Mouse (Mus musculus): ENCODE measurements around the gene Prdx4. TPM values are rescaled to one million over a fixed set of nuclear protein-coding genes. Genes with fewer than 3 reads are reported as not detected.
"Not testable (repeated sequence)": the region's sequence is repeated elsewhere in the genome, so short reads cannot be mapped to it uniquely, and the experiment has no call there.

The Prdx4 gene
- polyA plus RNA-seq (2014; fragmentation: Nextera tagmentation; extraction: Ambion mirVana) = 229 and 239 TPM in 2 replicates

GRCm38 (mm10) chrX:155340654-155341053, at the start of gene Prdx4:
Gene Prdx4, minus strand, starts transcription at chrX:155340754.
- ATAC-seq (replicated peaks; ENCODE audit: low FRiP score) = no peak
- Histone ChIP-seq H3K4me1 (replicated peaks; ENCODE audit: control insufficient read depth, insufficient read depth, low read length) (no peaks in the 10 kb centered on the region), H3K4me3 (ENCODE audit: low read depth, low read length) (no peak within 1 kb of the TSS), H3K9ac (ENCODE audit: low read length) (no peak within 1 kb of the TSS), H3K27me3 (ENCODE audit: control insufficient read depth, insufficient read depth, low read length) (no peaks in the 10 kb centered on the region), H3K27ac (ENCODE audit: low read depth, low read length) (no peak within 1 kb of the TSS), H3K4me2 (ENCODE audit: low read depth, low read length, severe bottlenecking) (no peak within 1 kb of the TSS), H3K9me3 (ENCODE audit: control insufficient read depth, low read length) (no peaks in the 10 kb centered on the region), H3K36me3 (ENCODE audit: control insufficient read depth, insufficient read depth, low read length) (no peaks in the 10 kb centered on the region)
- no peak for DNase-seq (ENCODE audit: low spot score)

- 22% methylated on average over 2 of the region's 2 CpGs for WGBS
- no peak overlapping the region for H3K27ac ChIP-seq (ENCODE audit: low read depth, low read length)
- no peak for ATAC-seq (replicated peaks; ENCODE audit: low FRiP score)
Measured at GRCm38 (mm10) chrX:155376538-155376937, 36.0 kb upstream of the Prdx4 start.

GRCm38 (mm10) chrX:155375458-155375857, 34.9 kb upstream of the Prdx4 start:
- Histone ChIP-seq H3K9ac (ENCODE audit: low read length) (no peak overlapping the region), H3K9me3 (ENCODE audit: control insufficient read depth, low read length) (no peaks in the 10 kb centered on the region), H3K4me2 (ENCODE audit: low read depth, low read length, severe bottlenecking) (no peak overlapping the region), H3K36me3 (ENCODE audit: control insufficient read depth, insufficient read depth, low read length) (no peaks in the 10 kb centered on the region), H3K4me3 (ENCODE audit: low read depth, low read length) (no peak overlapping the region), H3K4me1 (replicated peaks; ENCODE audit: control insufficient read depth, insufficient read depth, low read length) (no peaks in the 10 kb centered on the region), H3K27me3 (ENCODE audit: control insufficient read depth, insufficient read depth, low read length) (no peaks in the 10 kb centered on the region), H3K27ac (ENCODE audit: low read depth, low read length) (no peak overlapping the region)
- DNase-seq (ENCODE audit: low spot score) (no peak), ATAC-seq (replicated peaks; ENCODE audit: low FRiP score) (no peak)
- WGBS = 43% methylated on average over 1 of the region's 1 CpGs

More at GRCm38 (mm10) chrX:155376538-155376937, 36.0 kb upstream of the Prdx4 start:
- no peaks in the 10 kb centered on the region for H3K27me3 ChIP-seq (ENCODE audit: control insufficient read depth, insufficient read depth, low read length)
- H3K9me3 ChIP-seq (ENCODE audit: control insufficient read depth, low read length) = no peaks in the 10 kb centered on the region
- no peak overlapping the region for H3K4me3 ChIP-seq (ENCODE audit: low read depth, low read length)
- H3K4me2 ChIP-seq (ENCODE audit: low read depth, low read length, severe bottlenecking) = no peak overlapping the region
- H3K9ac ChIP-seq (ENCODE audit: low read length) = no peak overlapping the region
- DNase-seq (ENCODE audit: low spot score) = peak; percentile 56
- no peaks in the 10 kb centered on the region for H3K36me3 ChIP-seq (ENCODE audit: control insufficient read depth, insufficient read depth, low read length)
- no peaks in the 10 kb centered on the region for H3K4me1 ChIP-seq (replicated peaks; ENCODE audit: control insufficient read depth, insufficient read depth, low read length)

GRCm38 (mm10) chrX:155370110-155370509, 29.6 kb upstream of the Prdx4 start:
- H3K4me3 ChIP-seq (ENCODE audit: low read depth, low read length); H3K4me1 ChIP-seq (replicated peaks; ENCODE audit: control insufficient read depth, insufficient read depth, low read length); H3K27me3 ChIP-seq (ENCODE audit: control insufficient read depth, insufficient read depth, low read length); H3K4me2 ChIP-seq (ENCODE audit: low read depth, low read length, severe bottlenecking); DNase-seq (ENCODE audit: low spot score); H3K36me3 ChIP-seq (ENCODE audit: control insufficient read depth, insufficient read depth, low read length); H3K27ac ChIP-seq (ENCODE audit: low read depth, low read length); H3K9ac ChIP-seq (ENCODE audit: low read length); H3K9me3 ChIP-seq (ENCODE audit: control insufficient read depth, low read length); ATAC-seq (replicated peaks; ENCODE audit: low FRiP score): not testable (repeated sequence)
- 51% methylated on average over 3 of the region's 3 CpGs for WGBS

- Histone ChIP-seq H3K27me3 (ENCODE audit: control insufficient read depth, insufficient read depth, low read length) (no peaks in the 10 kb centered on the region), H3K4me1 (replicated peaks; ENCODE audit: control insufficient read depth, insufficient read depth, low read length) (no peaks in the 10 kb centered on the region), H3K9ac (ENCODE audit: low read length) (no peak overlapping the region), H3K4me3 (ENCODE audit: low read depth, low read length) (no peak overlapping the region), H3K27ac (ENCODE audit: low read depth, low read length) (no peak overlapping the region), H3K4me2 (ENCODE audit: low read depth, low read length, severe bottlenecking) (no peak overlapping the region), H3K36me3 (ENCODE audit: control insufficient read depth, insufficient read depth, low read length) (no peaks in the 10 kb centered on the region), H3K9me3 (ENCODE audit: control insufficient read depth, low read length) (no peaks in the 10 kb centered on the region)
- ATAC-seq (replicated peaks; ENCODE audit: low FRiP score) = no peak
- no peak for DNase-seq (ENCODE audit: low spot score)
- 63% methylated on average over 2 of the region's 2 CpGs for WGBS
Measured at GRCm38 (mm10) chrX:155365095-155365494, 24.5 kb upstream of the Prdx4 start.

GRCm38 (mm10) chrX:155346249-155346648, 5.7 kb upstream of the Prdx4 start:
- Histone ChIP-seq H3K4me3 (ENCODE audit: low read depth, low read length) (no peak overlapping the region), H3K27me3 (ENCODE audit: control insufficient read depth, insufficient read depth, low read length) (no peaks in the 10 kb centered on the region), H3K27ac (ENCODE audit: low read depth, low read length) (no peak overlapping the region), H3K36me3 (ENCODE audit: control insufficient read depth, insufficient read depth, low read length) (no peaks in the 10 kb centered on the region), H3K9ac (ENCODE audit: low read length) (no peak overlapping the region), H3K4me2 (ENCODE audit: low read depth, low read length, severe bottlenecking) (no peak overlapping the region), H3K9me3 (ENCODE audit: control insufficient read depth, low read length) (no peaks in the 10 kb centered on the region), H3K4me1 (replicated peaks; ENCODE audit: control insufficient read depth, insufficient read depth, low read length) (no peaks in the 10 kb centered on the region)
- ATAC-seq (replicated peaks; ENCODE audit: low FRiP score) (no peak), DNase-seq (ENCODE audit: low spot score) (no peak)
- 90% methylated on average over 2 of the region's 2 CpGs for WGBS

- Histone ChIP-seq H3K9ac (ENCODE audit: low read length) (peak overlapping the region; percentile 70), H3K4me2 (ENCODE audit: low read depth, low read length, severe bottlenecking) (peak overlapping the region; percentile 39), H3K27me3 (ENCODE audit: control insufficient read depth, insufficient read depth, low read length) (no peaks in the 10 kb centered on the region), H3K36me3 (ENCODE audit: control insufficient read depth, insufficient read depth, low read length) (no peaks in the 10 kb centered on the region), H3K4me1 (replicated peaks; ENCODE audit: control insufficient read depth, insufficient read depth, low read length) (no peaks in the 10 kb centered on the region), H3K9me3 (ENCODE audit: control insufficient read depth, low read length) (no peaks in the 10 kb centered on the region), H3K27ac (ENCODE audit: low read depth, low read length) (peak overlapping the region; percentile 62; the same call in 1 of the 2 replicates), H3K4me3 (ENCODE audit: low read depth, low read length) (peak overlapping the region; percentile 47)
- 19% methylated on average over 48 of the region's 49 CpGs for WGBS
- DNase-seq (ENCODE audit: low spot score) (peak; percentile 90), ATAC-seq (replicated peaks; ENCODE audit: low FRiP score) (peak; percentile 98)
Measured at GRCm38 (mm10) chrX:155337905-155338721, 2.4 kb downstream of the Prdx4 start.

GRCm38 (mm10) chrX:155337567-155337904, 3.0 kb downstream of the Prdx4 start:
- Histone ChIP-seq H3K4me3 (ENCODE audit: low read depth, low read length) (peak overlapping the region; percentile 47), H3K27ac (ENCODE audit: low read depth, low read length) (0 out of 2 replicates have a peak overlapping the region, but pooled peaks have one; percentile 62), H3K4me1 (replicated peaks; ENCODE audit: control insufficient read depth, insufficient read depth, low read length) (no peaks in the 10 kb centered on the region), H3K9ac (ENCODE audit: low read length) (peak overlapping the region; percentile 70), H3K9me3 (ENCODE audit: control insufficient read depth, low read length) (no peaks in the 10 kb centered on the region), H3K36me3 (ENCODE audit: control insufficient read depth, insufficient read depth, low read length) (no peaks in the 10 kb centered on the region), H3K27me3 (ENCODE audit: control insufficient read depth, insufficient read depth, low read length) (no peaks in the 10 kb centered on the region), H3K4me2 (ENCODE audit: low read depth, low read length, severe bottlenecking) (peak overlapping the region; percentile 43)
- 31% methylated on average over 7 of the region's 7 CpGs for WGBS
- ATAC-seq (replicated peaks; ENCODE audit: low FRiP score) = no peak
- no peak for DNase-seq (ENCODE audit: low spot score)

GRCm38 (mm10) chrX:155318005-155318404, 22.5 kb downstream of the Prdx4 start:
- H3K9me3 ChIP-seq (ENCODE audit: control insufficient read depth, low read length) = no peaks in the 10 kb centered on the region
- no peak overlapping the region for H3K4me3 ChIP-seq (ENCODE audit: low read depth, low read length)
- H3K27ac ChIP-seq (ENCODE audit: low read depth, low read length) = no peak overlapping the region
- no peaks in the 10 kb centered on the region for H3K4me1 ChIP-seq (replicated peaks; ENCODE audit: control insufficient read depth, insufficient read depth, low read length)
- DNase-seq (ENCODE audit: low spot score) = peak; percentile 51
- no peaks in the 10 kb centered on the region for H3K36me3 ChIP-seq (ENCODE audit: control insufficient read depth, insufficient read depth, low read length)
- H3K4me2 ChIP-seq (ENCODE audit: low read depth, low read length, severe bottlenecking) = no peak overlapping the region
- no peaks in the 10 kb centered on the region for H3K27me3 ChIP-seq (ENCODE audit: control insufficient read depth, insufficient read depth, low read length)
- H3K9ac ChIP-seq (ENCODE audit: low read length) = no peak overlapping the region
- no peak for ATAC-seq (replicated peaks; ENCODE audit: low FRiP score)
- WGBS = 43% methylated on average over 4 of the region's 4 CpGs
